Mouse (Mus musculus) limb, embryonic 13.5 days (tissue): ENCODE data around the gene Tspan31. TPM values are rescaled to one million over a fixed set of nuclear protein-coding genes. Genes with fewer than 3 reads are reported as not detected.

Experiments used
- ATAC-seq: fragments of 200-750 bp; cut with Nextera tagmentation; 2 replicates; pipeline ENCODE4 v1.8.0; 2017; ENCODE audit warnings: low read depth, moderate number of reproducible peaks, moderate TSS enrichment; ENCODE audit not compliant: low FRiP score
- H3K27ac ChIP-seq: fragments of 300-500 bp; sonication (generic); 2 replicates; pipeline ENCODE4 v1.5.1; 2015; ENCODE audit warnings: inconsistent platforms, mild to moderate bottlenecking, moderate library complexity
- H3K27me3 ChIP-seq: fragments of 300-500 bp; sonication (generic); 2 replicates; pipeline ENCODE4 v1.6.1; 2015; ENCODE audit warnings: mild to moderate bottlenecking, inconsistent platforms
- H3K36me3 ChIP-seq: fragments of 300-500 bp; sonication (generic); 2 replicates; pipeline ENCODE4 v1.6.1; 2015; ENCODE audit warnings: inconsistent platforms, mild to moderate bottlenecking, moderate library complexity
- H3K4me1 ChIP-seq: fragments of 300-500 bp; sonication (generic); 2 replicates; pipeline ENCODE4 v1.6.1; 2015; ENCODE audit warnings: inconsistent platforms
- H3K4me2 ChIP-seq: fragments of 300-500 bp; sonication (generic); replicated peaks from 2 replicates; pipeline ENCODE4 v1.6.1; 2015; ENCODE audit warnings: inconsistent platforms, mild to moderate bottlenecking, moderate library complexity
- H3K4me3 ChIP-seq: fragments of 300-500 bp; sonication (generic); 2 replicates; pipeline ENCODE4 v1.5.1; 2015; ENCODE audit warnings: moderate library complexity, mild to moderate bottlenecking, inconsistent platforms
- H3K9ac ChIP-seq: fragments of 300-500 bp; sonication (generic); 2 replicates; pipeline ENCODE4 v1.6.1; 2015; ENCODE audit warnings: mild to moderate bottlenecking, inconsistent platforms
- H3K9me3 ChIP-seq: fragments of 300-500 bp; sonication (generic); 2 replicates; pipeline ENCODE4 v1.6.1; 2016; ENCODE audit warnings: inconsistent platforms
- WGBS: fragments of 180-500 bp; shearing (Covaris S2); methylation state at CpG from one replicate; pipeline ENCODE4 v1.1.7; 2015; 5-methylcytosine and 5-hydroxymethylcytosine counted together
- polyA plus RNA-seq: library from polyadenylated mRNA; unstranded; fragments of >200 nt; fragmentation: Nextera tagmentation; extraction: Ambion mirVana; gene quantifications from 2 replicates; pipeline ENCODE4 v1.2.1, GENCODE M21; 2015

Gene Tspan31
- polyA plus RNA-seq: 174 and 188 TPM in 2 replicates

DNA sequence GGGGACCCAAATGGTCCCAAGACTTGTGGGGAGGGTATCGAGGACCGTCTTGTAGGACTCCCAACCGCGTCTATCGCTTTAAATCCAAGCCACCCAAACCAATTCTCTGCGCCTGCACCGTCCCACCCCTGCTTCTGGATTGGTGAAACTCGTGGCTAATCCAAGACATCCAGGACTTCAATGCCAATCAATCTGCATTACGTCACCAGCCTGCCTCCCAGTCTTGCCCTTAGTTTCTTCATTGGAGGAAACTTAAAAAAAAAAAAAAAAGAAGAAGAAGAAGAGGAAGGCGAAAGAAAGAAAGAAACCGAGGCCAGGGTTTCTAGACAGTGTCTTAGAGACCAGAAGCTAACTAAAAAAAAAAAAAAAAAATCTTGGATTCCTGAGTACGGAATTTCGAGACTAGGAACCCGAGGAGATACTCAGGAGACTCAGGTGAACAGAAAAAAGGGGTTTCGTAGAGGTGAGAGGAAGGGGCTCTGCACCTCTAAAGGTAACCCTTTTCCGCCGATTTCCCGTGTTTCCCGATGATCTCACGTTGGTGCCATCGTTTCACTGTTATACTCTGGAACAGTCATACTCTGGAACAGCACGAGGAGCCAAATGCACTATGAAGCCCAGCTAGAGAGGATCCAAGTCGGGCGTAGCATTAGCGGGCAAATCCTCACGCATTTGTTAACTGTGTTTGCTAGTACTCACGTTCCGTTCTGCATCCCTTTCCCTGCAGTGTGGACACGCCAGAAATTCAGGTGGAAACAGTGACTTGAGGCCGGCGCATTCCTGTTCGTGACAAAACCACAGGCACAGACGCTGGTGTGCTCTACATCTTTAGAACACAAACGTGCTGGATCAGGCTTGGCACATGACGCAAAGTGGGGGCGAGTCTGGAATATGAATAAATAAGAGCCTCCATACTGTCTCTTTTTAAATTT lies at the start of gene Tspan31:
Gene Tspan31 (minus strand): TSS at position 75 of the 932 bp plus-strand sequence.
- H3K4me2 ChIP-seq: peak within 1 kb of the TSS; percentile 98
- WGBS: 2% methylated on average over 36 of the region's 36 CpGs
- peak within 1 kb of the TSS; percentile 68 for H3K4me3 ChIP-seq
- H3K9me3 ChIP-seq: no peaks in the 10 kb centered on the region
- H3K27ac ChIP-seq: peak within 1 kb of the TSS; percentile 89
- ATAC-seq: peak; percentile 92
- peaks cover 33% of the 10 kb centered on the region for H3K36me3 ChIP-seq
- H3K9ac ChIP-seq: peak within 1 kb of the TSS; percentile 78
- H3K4me1 ChIP-seq: peaks cover 22% of the 10 kb centered on the region
- H3K27me3 ChIP-seq: peaks cover 8% of the 10 kb centered on the region

GRCm38 (mm10) chr10:127119229-127119628 lies 49.2 kb upstream of the Tspan31 start:
- Histone ChIP-seq H3K9me3 (no peaks in the 10 kb centered on the region), H3K27me3 (no peaks in the 10 kb centered on the region), H3K36me3 (peaks cover 47% of the 10 kb centered on the region), H3K4me3 (no peak overlapping the region), H3K4me1 (peaks cover 18% of the 10 kb centered on the region), H3K4me2 (no peak overlapping the region), H3K9ac (no peak overlapping the region), H3K27ac (no peak overlapping the region)
- no peak for ATAC-seq
- WGBS: 90% methylated on average over 10 of the region's 10 CpGs

DNA sequence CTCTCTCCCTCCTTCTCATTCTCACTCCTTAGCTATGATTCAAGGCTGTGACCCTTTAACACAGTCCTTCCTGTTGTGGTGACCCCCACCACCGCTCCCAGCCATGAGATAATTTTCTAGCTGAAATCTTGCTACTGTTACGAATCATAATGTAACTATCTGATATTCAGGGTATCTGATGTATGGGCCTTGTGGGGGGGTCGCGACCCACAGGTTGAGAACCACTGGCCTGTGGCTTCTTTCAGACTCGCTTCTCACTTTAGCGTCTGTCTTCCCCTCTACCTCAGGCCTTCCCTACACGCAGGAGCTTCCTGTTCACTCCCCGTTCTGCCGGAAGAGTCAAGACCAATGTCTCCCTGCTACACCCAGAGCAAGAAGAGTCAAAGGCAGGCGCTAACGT lies 48.4 kb upstream of the Tspan31 start:
- Histone ChIP-seq H3K27me3 (no peaks in the 10 kb centered on the region), H3K9ac (no peak overlapping the region), H3K27ac (no peak overlapping the region), H3K9me3 (no peaks in the 10 kb centered on the region), H3K4me2 (no peak overlapping the region), H3K4me1 (peaks cover 18% of the 10 kb centered on the region), H3K36me3 (peaks cover 47% of the 10 kb centered on the region), H3K4me3 (no peak overlapping the region)
- 93% methylated on average over 11 of the region's 11 CpGs for WGBS
- no peak for ATAC-seq

- H3K4me3 ChIP-seq: no peak overlapping the region
- no peak overlapping the region for H3K4me2 ChIP-seq
- H3K27me3 ChIP-seq: no peaks in the 10 kb centered on the region
- 85% methylated on average over 2 of the region's 2 CpGs for WGBS
- H3K9ac ChIP-seq: no peak overlapping the region
- no peaks in the 10 kb centered on the region for H3K9me3 ChIP-seq
- peaks cover 60% of the 10 kb centered on the region for H3K36me3 ChIP-seq
- H3K27ac ChIP-seq: no peak overlapping the region
- ATAC-seq: no peak
- peaks cover 3% of the 10 kb centered on the region; the same call in 1 of the 2 replicates for H3K4me1 ChIP-seq
These were observed 45.0 kb upstream of the Tspan31 start for GRCm38 (mm10) chr10:127115068-127115467.

DNA sequence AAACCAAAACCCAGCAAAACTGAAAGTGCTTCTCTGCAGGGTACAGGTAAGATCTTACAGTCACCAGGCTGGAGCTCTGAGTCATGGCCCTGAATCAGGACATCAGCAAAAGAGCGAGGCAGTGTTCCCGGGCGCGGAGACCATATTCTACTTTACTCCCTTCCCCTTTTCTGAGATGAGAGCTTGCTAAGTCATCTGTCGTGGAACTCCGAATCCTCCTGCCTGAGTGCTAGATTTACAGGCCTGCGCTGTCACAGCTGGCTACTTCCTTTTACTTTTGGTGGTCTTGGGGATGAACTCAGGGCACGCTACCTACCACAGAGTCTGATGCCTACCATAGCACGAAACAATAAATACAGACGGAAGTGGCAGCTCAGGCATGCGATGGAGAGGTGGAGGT lies 44.3 kb upstream of the Tspan31 start:
- H3K9me3 ChIP-seq: no peaks in the 10 kb centered on the region
- H3K27ac ChIP-seq: no peak overlapping the region
- no peak for ATAC-seq
- WGBS: 88% methylated on average over 11 of the region's 11 CpGs
- H3K4me3 ChIP-seq: no peak overlapping the region
- no peak overlapping the region for H3K9ac ChIP-seq
- H3K4me1 ChIP-seq: no peaks in the 10 kb centered on the region
- no peaks in the 10 kb centered on the region for H3K27me3 ChIP-seq
- no peak overlapping the region for H3K4me2 ChIP-seq
- peaks cover 58% of the 10 kb centered on the region for H3K36me3 ChIP-seq

GRCm38 (mm10) chr10:127111001-127111887 lies 41.2 kb upstream of the Tspan31 start:
- Histone ChIP-seq H3K9ac (no peak overlapping the region), H3K9me3 (no peaks in the 10 kb centered on the region), H3K4me2 (no peak overlapping the region), H3K27me3 (no peaks in the 10 kb centered on the region), H3K36me3 (peaks cover 43% of the 10 kb centered on the region), H3K27ac (no peak overlapping the region), H3K4me3 (no peak overlapping the region), H3K4me1 (no peaks in the 10 kb centered on the region)
- ATAC-seq: no peak
- WGBS: 89% methylated on average over 15 of the region's 15 CpGs

DNA sequence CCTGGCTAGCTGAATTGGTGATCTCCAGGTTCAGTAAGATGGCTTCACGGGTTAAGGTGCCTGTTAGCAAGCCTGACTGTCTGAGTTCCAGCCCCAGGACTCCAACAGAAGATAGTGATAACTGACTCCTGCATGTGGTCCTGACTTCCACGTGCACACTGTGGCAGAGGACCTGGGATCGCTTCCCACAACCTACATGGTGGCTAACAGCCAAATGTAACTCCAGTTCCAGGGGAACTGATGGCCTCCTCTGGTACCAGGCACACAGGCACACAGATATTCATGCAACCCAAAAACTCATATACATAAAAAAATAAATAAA lies 38.2 kb upstream of the Tspan31 start:
- no peak overlapping the region for H3K4me2 ChIP-seq
- no peak overlapping the region for H3K9ac ChIP-seq
- WGBS: 77% methylated on average over 3 of the region's 3 CpGs
- H3K27me3 ChIP-seq: no peaks in the 10 kb centered on the region
- no peak for ATAC-seq
- H3K4me3 ChIP-seq: no peak overlapping the region
- H3K4me1 ChIP-seq: no peaks in the 10 kb centered on the region
- no peak overlapping the region for H3K27ac ChIP-seq
- peaks cover 22% of the 10 kb centered on the region for H3K36me3 ChIP-seq
- H3K9me3 ChIP-seq: no peaks in the 10 kb centered on the region

DNA sequence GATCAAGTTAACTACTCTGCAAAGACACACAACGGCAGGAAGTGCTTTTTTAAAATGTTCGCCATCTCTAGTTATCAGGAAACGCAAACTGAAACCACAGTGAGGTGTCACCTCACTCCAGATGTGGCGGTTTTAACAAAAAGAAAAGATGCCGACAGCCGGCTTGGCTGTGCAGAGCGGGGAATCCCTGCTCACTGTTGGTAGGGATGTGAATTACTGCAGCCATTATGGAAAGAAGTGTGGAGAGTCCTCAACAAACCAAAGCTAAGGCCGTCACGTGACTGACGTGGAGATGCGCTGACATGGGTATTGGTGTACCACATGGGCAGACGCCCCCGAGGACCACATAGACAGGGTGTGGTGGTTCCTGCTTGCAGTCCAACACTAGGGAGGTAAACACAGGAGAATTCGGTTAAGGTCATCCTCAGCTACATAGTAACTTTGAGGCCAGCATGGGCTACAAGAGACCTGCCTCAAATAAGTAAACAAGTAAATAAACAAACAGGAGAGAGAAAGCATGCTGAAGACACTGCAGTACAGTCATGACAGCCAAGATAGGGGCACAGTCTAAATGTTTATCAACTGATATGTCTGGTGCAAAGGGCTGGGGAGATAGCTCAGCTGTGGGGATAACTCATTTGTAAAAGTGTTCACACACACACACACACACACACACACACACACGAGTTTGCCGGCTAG lies 37.6 kb upstream of the Tspan31 start:
- Histone ChIP-seq H3K4me2 (no peak overlapping the region), H3K4me1 (no peaks in the 10 kb centered on the region), H3K27me3 (no peaks in the 10 kb centered on the region), H3K36me3 (peaks cover 17% of the 10 kb centered on the region), H3K27ac (no peak overlapping the region), H3K4me3 (no peak overlapping the region), H3K9ac (no peak overlapping the region), H3K9me3 (no peaks in the 10 kb centered on the region)
- 84% methylated on average over 16 of the region's 16 CpGs for WGBS
- no peak for ATAC-seq

DNA sequence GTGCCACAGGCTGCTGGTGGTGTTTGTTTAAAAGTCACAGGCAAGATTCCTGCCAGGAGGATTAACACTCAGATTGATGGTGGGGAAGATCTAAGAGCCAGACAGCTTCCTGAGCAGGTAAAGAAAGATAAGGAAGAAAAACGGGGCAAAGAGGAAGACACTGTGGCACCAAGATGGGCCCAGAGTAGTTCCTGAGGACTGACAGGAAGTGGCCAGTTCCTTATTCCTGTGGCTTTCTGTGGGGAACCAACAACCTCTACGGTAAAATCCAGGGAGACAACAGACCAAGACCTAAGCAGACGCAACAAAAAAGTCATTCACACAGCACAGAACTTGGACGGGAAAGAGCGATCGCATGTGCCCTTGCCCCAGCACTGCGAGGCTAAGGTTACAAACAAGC lies 33.6 kb upstream of the Tspan31 start:
- Histone ChIP-seq H3K9ac (no peak overlapping the region), H3K4me3 (no peak overlapping the region), H3K9me3 (no peaks in the 10 kb centered on the region), H3K27ac (no peak overlapping the region), H3K27me3 (no peaks in the 10 kb centered on the region), H3K4me1 (no peaks in the 10 kb centered on the region), H3K4me2 (no peak overlapping the region), H3K36me3 (peaks cover 30% of the 10 kb centered on the region)
- 80% methylated on average over 7 of the region's 7 CpGs for WGBS
- ATAC-seq: no peak

GRCm38 (mm10) chr10:127101151-127101550 lies 31.1 kb upstream of the Tspan31 start:
- Histone ChIP-seq H3K9ac (no peak overlapping the region), H3K4me2 (no peak overlapping the region), H3K4me3 (no peak overlapping the region), H3K27me3 (no peaks in the 10 kb centered on the region), H3K27ac (no peak overlapping the region), H3K4me1 (no peaks in the 10 kb centered on the region), H3K36me3 (peaks cover 44% of the 10 kb centered on the region), H3K9me3 (no peaks in the 10 kb centered on the region)
- ATAC-seq: no peak
- WGBS: 86% methylated on average over 6 of the region's 6 CpGs

GRCm38 (mm10) chr10:127100414-127100813 lies 30.4 kb upstream of the Tspan31 start:
- no peak for ATAC-seq
- 84% methylated on average over 8 of the region's 8 CpGs for WGBS
- H3K9me3 ChIP-seq: no peaks in the 10 kb centered on the region
- H3K36me3 ChIP-seq: peaks cover 52% of the 10 kb centered on the region
- no peaks in the 10 kb centered on the region for H3K27me3 ChIP-seq
- H3K4me2 ChIP-seq: no peak overlapping the region
- H3K27ac ChIP-seq: no peak overlapping the region
- H3K9ac ChIP-seq: no peak overlapping the region
- H3K4me3 ChIP-seq: no peak overlapping the region
- no peaks in the 10 kb centered on the region for H3K4me1 ChIP-seq

- Histone ChIP-seq H3K4me1 (no peaks in the 10 kb centered on the region), H3K27me3 (no peaks in the 10 kb centered on the region), H3K27ac (no peak overlapping the region), H3K4me3 (no peak overlapping the region), H3K4me2 (no peak overlapping the region), H3K36me3 (peaks cover 57% of the 10 kb centered on the region), H3K9ac (no peak overlapping the region), H3K9me3 (no peaks in the 10 kb centered on the region)
- no peak for ATAC-seq
- WGBS: 92% methylated on average over 15 of the region's 15 CpGs
These were observed 29.8 kb upstream of the Tspan31 start for GRCm38 (mm10) chr10:127099868-127100267.
